Mouse (Mus musculus): ENCODE measurements at regions not wholly inside any gene's neighbourhood (a gene's known extent, or its start where the extent isn't known, plus 50 kb on each side); places are given as distances from the start of the nearest gene placed in this dataset.

DNA sequence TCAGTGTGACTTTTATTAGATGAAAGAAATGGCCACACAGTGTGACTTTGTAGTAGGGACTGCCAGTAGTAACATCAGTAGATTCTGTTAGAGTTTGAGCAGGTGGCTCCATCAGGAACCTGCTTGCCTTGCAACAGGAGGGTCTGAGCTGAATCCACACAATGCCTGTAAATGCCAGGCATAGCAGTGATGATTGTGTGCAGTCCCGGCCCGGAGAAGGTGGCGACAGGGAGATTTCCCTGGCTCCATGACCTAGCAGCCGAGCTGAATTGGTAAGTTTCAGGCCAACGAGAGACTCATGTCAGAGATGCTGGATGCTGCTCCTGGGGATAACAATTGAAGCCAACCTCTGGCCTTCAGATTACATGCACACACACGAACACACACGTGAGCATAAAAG, 102.8 kb upstream of the Tbl1xr1 start:
- DNase-seq: no peak

DNA sequence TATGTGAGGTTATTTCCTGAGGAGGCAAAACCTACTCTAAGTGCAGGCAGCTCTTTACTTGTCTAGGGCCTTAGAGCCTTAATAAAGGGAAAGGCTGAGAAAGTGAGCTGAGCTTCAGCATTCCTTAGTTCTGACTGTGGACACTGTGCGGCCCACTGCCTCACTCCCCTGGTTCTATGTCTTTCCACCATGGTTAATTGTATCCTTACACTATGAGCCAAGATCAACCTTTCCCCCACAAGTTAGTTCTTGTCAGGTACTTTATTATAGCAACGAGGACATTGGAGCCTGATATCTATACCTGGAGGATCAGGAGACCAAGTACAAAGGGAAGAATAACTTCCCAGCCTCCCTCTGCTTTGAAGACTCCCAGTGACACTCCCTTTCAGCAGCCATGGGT, 101.7 kb upstream of the Tbl1xr1 start:
- DNase-seq: no peak

GRCm38 (mm10) chr3:21977775-21978174, 98.7 kb upstream of the Tbl1xr1 start:
- no peak for DNase-seq

- DNase-seq: peak; percentile 66 to 72
These were observed 93.5 kb upstream of the Tbl1xr1 start for GRCm38 (mm10) chr3:21982991-21983390.

DNA sequence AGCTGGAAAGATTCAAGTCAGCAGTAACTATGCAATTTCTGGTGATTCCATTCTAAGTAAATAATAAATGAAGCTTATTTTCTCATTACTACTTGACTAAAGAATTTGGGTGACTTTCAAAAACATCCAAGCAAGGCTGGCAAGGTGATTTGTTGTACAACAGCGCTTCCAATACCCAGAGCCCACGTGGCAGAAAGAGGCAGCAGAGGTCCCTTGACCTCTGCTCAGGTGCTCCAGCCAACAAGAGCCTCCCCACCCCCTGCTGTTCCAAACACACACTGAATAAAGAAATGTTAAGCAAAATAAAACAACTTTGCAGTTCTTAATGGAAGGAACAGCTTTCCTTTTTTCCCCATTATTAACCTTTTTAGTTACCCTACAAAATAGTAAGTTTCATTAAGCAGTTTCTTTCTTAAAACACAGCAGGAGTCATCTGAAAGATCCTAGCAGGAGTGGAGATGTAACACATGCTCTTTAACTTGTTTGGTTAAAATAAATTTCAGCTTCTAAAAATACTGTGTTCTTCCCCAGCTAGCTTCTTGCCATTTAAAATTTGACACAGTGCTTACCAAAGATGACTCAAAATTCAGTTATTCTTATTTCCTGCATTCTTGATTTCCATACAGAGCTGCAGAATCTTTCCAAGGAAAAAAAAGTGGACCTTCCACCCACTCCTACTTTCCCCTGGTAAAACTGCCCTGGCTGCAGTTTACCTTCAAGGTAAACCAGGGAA, 92.3 kb upstream of the Tbl1xr1 start:
- no peak for DNase-seq

DNA sequence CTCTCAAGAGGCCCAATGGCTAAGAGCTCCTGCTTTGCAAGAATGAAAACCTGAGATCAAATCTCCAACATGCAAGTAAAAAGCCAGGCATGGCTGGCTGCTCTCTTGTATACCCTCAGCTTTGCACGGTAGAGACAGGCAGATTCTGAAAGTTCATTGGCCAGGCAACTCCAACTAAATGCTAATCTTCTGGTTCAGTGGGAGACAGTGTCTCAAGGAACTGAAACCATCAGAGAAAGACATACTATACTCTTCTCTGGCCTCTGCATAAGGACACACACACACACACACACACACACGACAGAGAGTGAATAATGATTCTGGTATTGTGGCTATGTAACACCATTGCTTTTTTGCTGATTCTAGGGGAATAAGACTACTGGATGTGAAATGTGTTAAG, 91.6 kb upstream of the Tbl1xr1 start:
- no peak for DNase-seq

DNA sequence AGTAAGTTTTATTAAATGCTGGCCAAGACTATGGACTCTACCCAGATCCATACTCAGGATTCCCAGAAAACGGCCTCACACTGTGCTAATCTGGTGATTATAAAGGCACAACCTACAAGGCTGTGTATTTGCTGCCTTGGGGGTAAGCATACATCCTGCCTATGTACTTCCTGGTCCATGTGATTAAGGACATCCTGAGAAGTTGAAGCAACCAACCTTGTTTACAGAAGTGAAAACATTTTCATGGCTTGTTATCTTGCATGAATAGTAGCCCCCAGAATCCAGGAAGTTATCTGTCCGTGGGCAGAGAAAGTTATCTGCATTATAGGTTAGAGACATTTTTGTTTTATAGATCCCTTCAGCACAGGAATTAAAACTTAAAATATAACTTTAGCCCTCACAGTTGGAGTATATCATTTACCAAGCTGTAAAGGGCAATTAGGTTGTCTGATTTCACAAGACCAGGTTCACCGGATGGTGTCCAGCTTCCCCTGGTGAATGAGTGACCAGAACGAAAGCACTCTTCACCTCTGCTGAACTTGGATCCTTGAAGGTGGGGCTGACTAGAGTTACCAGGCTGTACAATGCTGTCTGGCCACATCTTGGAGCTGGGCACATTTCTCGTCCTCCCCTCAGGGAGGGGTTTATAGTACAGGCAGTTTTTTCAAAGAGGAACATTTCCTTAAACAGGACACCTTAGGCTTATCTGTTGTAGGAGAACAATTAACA, 90.1 kb upstream of the Tbl1xr1 start:
- DNase-seq: peak in 1 of 2 experiments; percentile 23

DNA sequence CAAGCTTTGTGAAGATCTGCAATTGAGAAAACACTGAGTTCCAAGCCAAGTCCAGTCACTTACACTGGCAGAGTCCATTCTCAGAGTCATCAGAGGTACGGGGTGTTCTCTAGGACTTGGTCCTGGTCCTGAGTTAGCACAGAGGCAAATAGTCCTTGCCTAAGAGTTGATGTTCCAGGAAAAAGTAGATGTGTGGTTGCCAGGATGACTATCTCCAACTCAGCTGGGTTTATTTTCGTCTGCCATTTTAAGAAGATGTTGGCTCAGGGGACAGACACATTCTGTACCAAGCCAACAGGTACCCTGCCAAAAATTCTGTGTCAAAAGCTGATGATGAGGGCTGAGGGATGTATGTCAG, 89.6 kb upstream of the Tbl1xr1 start:
- DNase-seq: no peak

GRCm38 (mm10) chr3:21987455-21988009, 88.9 kb upstream of the Tbl1xr1 start:
- DNase-seq: peak; percentile 55 to 61

- DNase-seq: peak; percentile 56 to 61
These were observed 88.4 kb upstream of the Tbl1xr1 start for GRCm38 (mm10) chr3:21988010-21988531.

GRCm38 (mm10) chr3:21990526-21990925, 85.9 kb upstream of the Tbl1xr1 start:
- no peak for DNase-seq

GRCm38 (mm10) chr3:21991681-21992152, 84.7 kb upstream of the Tbl1xr1 start:
- peak; percentile 70 to 72 for DNase-seq

DNA sequence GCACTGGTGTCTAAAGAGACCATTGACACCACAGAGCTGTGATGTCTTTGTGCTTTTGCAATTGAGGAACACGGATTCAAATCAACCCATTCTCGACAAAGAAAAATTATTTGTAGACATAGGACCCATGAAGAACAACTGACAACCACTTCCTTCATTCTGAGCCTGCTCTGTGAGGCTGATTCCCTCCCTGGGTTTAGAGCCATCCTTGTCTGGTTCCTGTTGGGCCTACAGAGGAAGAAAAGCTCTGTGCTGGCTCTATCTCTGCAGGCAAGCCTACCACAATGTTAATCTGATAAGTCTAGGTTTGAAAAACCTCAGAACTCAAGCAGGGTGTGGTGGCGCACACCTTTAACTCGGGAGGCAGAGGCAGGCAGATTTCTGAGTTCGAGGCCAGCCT, 84.2 kb upstream of the Tbl1xr1 start:
- DNase-seq: no peak

GRCm38 (mm10) chr3:21993961-21994360, 82.5 kb upstream of the Tbl1xr1 start:
- no peak for DNase-seq

DNA sequence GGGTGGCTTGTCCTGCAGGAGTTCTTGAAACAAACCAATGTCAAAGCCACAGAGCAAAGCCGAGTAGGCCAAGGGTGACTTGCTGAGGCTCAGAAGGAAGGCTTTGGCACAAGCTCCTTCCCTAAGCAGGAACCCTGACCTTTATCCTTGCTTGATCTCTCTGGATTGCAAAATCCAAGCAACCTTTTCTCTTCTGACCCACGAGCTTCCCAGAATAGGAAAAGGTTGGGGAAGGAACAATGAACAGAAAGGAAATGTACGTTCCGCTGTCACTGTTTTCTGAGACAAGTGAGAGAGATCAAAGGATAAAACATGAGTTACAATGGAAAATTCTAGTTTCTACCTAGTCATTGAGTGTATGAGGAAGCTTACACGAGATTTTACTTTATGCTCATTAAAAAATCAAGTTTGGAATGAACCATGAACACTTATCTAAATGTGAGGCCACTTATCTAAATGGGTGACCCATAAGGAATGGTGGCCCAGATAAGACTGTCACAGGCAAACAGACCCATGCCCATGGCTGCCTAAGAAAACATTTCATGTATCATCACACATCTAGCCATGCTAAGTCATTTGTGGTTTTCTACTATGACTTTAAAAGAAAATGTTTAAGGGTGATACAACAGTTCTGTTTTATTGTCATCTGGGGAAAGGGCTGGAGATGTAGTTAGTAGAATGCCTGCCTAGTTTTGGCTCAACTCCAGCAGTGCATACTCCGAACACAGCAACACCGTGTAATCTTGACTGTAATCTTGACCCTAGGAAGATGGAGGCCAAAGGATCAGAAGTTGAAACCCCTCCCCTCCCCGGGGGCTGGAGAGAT, 80.7 kb upstream of the Tbl1xr1 start:
- no peak for DNase-seq

DNA sequence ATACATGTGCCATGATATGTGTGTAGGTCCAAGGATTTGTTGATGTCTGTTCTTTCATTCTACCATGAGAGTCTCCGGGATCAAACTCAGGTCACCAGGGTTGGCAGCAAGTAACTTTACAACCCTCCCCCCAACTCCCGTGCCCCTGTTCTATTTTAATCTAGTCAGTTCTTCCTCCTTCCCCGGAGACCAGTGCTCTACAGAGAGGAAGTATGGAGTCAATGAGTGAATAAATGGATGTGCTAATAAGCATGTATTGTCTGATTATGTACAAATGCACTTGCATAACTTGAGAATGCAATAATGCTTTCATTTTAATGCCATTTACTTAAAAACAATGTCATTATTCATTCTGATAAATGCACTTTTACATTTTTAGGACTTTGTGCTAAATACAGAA, 79.1 kb upstream of the Tbl1xr1 start:
- no peak for DNase-seq

- DNase-seq: no peak
These were observed 71.0 kb upstream of the Tbl1xr1 start for GRCm38 (mm10) chr3:22005456-22005855.

DNA sequence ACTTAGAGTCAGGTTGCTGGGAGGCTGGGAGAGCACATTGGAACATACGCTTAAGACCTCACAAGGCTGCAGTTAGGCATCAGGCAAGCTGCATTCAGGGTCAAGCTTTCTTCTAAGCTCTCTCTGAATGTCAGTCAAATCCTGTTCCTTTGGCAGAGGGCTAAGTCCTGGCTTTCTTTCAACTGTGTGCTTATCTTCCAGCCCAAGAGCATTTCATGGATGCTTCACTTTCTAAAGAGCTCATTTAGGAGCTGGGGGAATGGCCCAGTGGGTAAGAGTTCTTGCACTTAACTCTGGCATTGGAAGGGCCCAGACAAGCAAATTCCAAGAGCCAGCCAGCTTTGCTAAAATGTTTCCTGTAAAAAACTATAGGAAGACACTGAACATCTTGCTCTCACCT, 70.3 kb upstream of the Tbl1xr1 start:
- DNase-seq: no peak

- no peak for DNase-seq
These were observed 69.8 kb upstream of the Tbl1xr1 start for GRCm38 (mm10) chr3:22006651-22007050.

- DNase-seq: no peak
These were observed 68.7 kb upstream of the Tbl1xr1 start for GRCm38 (mm10) chr3:22007736-22008135.

DNA sequence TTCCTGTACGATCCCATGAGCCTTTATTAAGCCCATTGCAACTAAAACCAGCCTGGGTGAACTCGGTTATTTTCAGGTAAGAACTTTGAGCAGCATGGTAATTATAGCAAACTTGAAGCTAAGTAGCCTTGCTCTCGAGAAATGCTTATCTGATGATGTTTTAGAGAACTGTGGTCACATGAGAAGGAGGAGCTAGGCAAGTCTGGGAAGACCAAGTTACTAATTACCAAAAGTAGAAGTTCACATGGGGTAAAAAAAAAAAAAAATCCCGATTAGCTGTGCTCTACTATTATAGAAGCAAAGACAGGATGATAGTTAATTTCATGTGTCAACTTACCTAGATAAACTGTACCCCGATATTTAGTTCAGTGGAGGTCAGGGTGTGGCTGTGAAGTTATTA, 68.0 kb upstream of the Tbl1xr1 start:
- DNase-seq: no peak

DNA sequence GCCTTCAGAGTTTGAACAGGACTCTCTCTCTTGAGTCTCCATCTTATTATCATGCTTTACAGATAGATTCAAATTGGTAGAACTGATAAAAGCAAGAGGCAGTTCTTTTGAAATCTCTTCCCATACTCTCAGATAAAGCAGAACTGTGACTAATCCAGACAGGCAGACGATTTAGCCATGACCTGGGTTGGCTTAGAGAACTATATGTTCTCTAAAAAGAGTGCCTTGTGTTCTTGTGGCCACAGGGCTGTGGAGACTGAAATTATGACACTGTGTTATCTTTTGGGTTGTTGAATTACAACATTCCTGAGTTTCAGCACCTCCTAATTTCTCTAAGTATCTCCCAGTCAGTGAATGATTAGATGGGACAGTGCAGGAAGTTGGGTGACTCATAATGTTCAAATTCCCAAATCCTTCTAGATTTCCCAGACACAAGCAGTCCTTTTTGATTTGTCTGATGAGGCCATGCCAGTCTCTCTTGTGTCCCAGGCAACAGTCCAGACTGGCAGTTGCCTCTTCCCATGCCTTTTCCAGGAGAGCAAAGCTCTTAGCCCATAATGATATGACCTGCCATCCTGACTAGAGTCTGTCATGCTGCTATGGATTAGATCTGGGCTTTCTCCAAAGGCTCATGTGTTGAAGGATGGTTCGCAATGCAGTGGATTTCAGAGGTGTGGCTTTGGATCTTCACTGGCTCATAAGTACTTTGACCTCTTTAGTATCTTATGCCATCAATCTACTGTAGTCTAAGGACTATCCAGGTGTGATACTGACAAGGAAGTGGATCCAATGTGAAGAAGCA, 66.4 kb upstream of the Tbl1xr1 start:
- DNase-seq: no peak

Measured in B cell, adult 2 months (primary cell).